Mouse (Mus musculus) embryonic fibroblast, embryonic 13.5 days (primary cell): ENCODE measurements around the gene Apc2. TPM values are rescaled to one million over a fixed set of nuclear protein-coding genes. Genes with fewer than 3 reads are reported as not detected.

Experiments used
- H3K27ac ChIP-seq: 2 replicates; pipeline ENCODE4 v1.5.1; 2012; ENCODE audit warnings: low read length, control low read depth, inconsistent platforms; ENCODE audit not compliant: insufficient read depth
- H3K4me1 ChIP-seq: 2 replicates; pipeline ENCODE4 v1.6.1; 2011; ENCODE audit warnings: low read length; ENCODE audit not compliant: control insufficient read depth, insufficient read depth
- H3K4me3 ChIP-seq: 2 replicates; pipeline ENCODE4 v1.5.1; 2011; ENCODE audit warnings: mild to moderate bottlenecking, control low read depth, low read length; ENCODE audit not compliant: insufficient read depth
- CTCF ChIP-seq: IDR thresholded peaks from 2 replicates; pipeline ENCODE4 v1.5.1; 2011; ENCODE audit warnings: mild to moderate bottlenecking, control low read depth, low read length, moderate library complexity, borderline replicate concordance; ENCODE audit not compliant: insufficient read depth
- POLR2A ChIP-seq: IDR thresholded peaks from 2 replicates; pipeline ENCODE4 v1.6.1; 2011; ENCODE audit warnings: low read depth, mild to moderate bottlenecking, control low read depth, low read length, moderate library complexity
- polyA plus RNA-seq: library from polyadenylated mRNA; stranded (reverse); fragments of >200 nt; gene quantifications from 2 replicates; pipeline ENCODE4 v1.2.4, GENCODE M21; 2011; ENCODE audit warnings: low read depth; ENCODE audit not compliant: missing spikeins, insufficient read length

Gene Apc2
- polyA plus RNA-seq, 1 experiment = 2.5 TPM

DNA sequence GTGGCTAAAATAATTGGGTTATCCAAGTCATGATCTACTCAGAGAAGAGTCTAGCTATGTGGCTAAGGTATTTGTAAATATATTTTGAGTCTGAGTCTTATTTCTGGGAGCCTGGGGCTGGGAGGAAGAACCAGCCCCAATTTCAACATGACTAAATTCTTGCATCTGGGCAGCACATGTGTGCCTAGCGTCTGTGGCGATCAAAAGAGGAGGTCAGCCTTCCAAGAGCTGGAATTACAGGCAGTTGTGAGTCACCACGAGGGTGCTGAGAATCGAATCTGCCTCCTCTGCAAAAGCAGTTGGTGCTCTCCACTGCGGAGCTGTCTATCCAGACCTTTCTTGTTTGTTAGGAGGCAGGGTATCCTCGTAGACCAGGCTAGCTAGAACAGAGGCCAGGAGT, 70.0 kb downstream of the Apc2 start:
- no peaks in the 10 kb centered on the region; the same call in 1 of the 2 replicates for H3K4me1 ChIP-seq
- H3K27ac ChIP-seq = no peak overlapping the region
- TF ChIP-seq CTCF (no peak), POLR2A (no peak)
- no peak overlapping the region for H3K4me3 ChIP-seq

Other genes starting within 250 kb of the Apc2 start
- 214 and 217 TPM in 2 replicates for gene Gpx4, start 248.8 kb upstream of the Apc2 start, polyA plus RNA-seq
- 50.7 and 53.5 TPM in 2 replicates for gene Sbno2, start 190.4 kb upstream of the Apc2 start, polyA plus RNA-seq
- gene Stk11, start 180.2 kb upstream of the Apc2 start, polyA plus RNA-seq = 80.8 and 91.7 TPM in 2 replicates
- 202 and 250 TPM in 2 replicates for gene Atp5d, start 157.3 kb upstream of the Apc2 start, polyA plus RNA-seq
- 24.1 and 28.4 TPM in 2 replicates for gene Cbarp, start 155.1 kb upstream of the Apc2 start, polyA plus RNA-seq
- gene Midn, start 147.7 kb upstream of the Apc2 start, polyA plus RNA-seq = 101 TPM in 2 replicates
- gene Cirbp, start 130.0 kb upstream of the Apc2 start, polyA plus RNA-seq = 29.2 and 50.2 TPM in 2 replicates
- gene 1600002K03Rik, start 123.0 kb upstream of the Apc2 start, polyA plus RNA-seq = 8.4 and 12.2 TPM in 2 replicates
- 5.2 and 8.3 TPM in 2 replicates for gene Efna2, start 116.5 kb upstream of the Apc2 start, polyA plus RNA-seq
- gene Mum1, start 69.5 kb upstream of the Apc2 start, polyA plus RNA-seq = 24.0 and 29.1 TPM in 2 replicates
- gene Ndufs7, start 46.9 kb upstream of the Apc2 start, polyA plus RNA-seq = 65.5 and 65.7 TPM in 2 replicates
- gene Gamt, start 35.0 kb upstream of the Apc2 start, polyA plus RNA-seq = 19.9 and 21.9 TPM in 2 replicates
- 117 and 142 TPM in 2 replicates for gene Dazap1, start 34.5 kb upstream of the Apc2 start, polyA plus RNA-seq
- gene Rps15, start 3.5 kb upstream of the Apc2 start, polyA plus RNA-seq = 2,340 and 2,493 TPM in 2 replicates
- gene 2310011J03Rik, start 24.6 kb downstream of the Apc2 start, polyA plus RNA-seq = 16.4 and 18.6 TPM in 2 replicates
- gene Pcsk4, start 33.5 kb downstream of the Apc2 start, polyA plus RNA-seq = 0.42 and 0.81 TPM in 2 replicates
- gene Reep6, start 34.0 kb downstream of the Apc2 start, polyA plus RNA-seq = 1.5 and 1.7 TPM in 2 replicates
- gene Adamtsl5, start 52.4 kb downstream of the Apc2 start, polyA plus RNA-seq = 22.9 and 30.1 TPM in 2 replicates
- gene Plk5, start 60.5 kb downstream of the Apc2 start, polyA plus RNA-seq = not detected in 2 replicates
- gene Mex3d, start 91.7 kb downstream of the Apc2 start, polyA plus RNA-seq = 39.1 and 40.4 TPM in 2 replicates
- 83.3 and 99.1 TPM in 2 replicates for gene Mbd3, start 103.6 kb downstream of the Apc2 start, polyA plus RNA-seq
- gene Uqcr11, start 110.9 kb downstream of the Apc2 start, polyA plus RNA-seq = 182 and 231 TPM in 2 replicates
- gene Tcf3, start 137.7 kb downstream of the Apc2 start, polyA plus RNA-seq = 64.8 and 72.9 TPM in 2 replicates
- not detected in 2 replicates for gene Onecut3, start 198.9 kb downstream of the Apc2 start, polyA plus RNA-seq
- gene Atp8b3, start 243.1 kb downstream of the Apc2 start, polyA plus RNA-seq = not detected in 2 replicates